Mouse (Mus musculus) intestine, embryonic 15.5 days (tissue): ENCODE data around the gene Grin2a. TPM values are rescaled to one million over a fixed set of nuclear protein-coding genes. Genes with fewer than 3 reads are reported as not detected.

ENCODE experiments used
- ATAC-seq: fragments of 200-750 bp; cut with Nextera tagmentation; 2 replicates; pipeline ENCODE4 v1.8.0; 2017; ENCODE audit warnings: moderate TSS enrichment, moderate library complexity
- H3K27ac ChIP-seq: fragments of 300-500 bp; sonication (generic); 2 replicates; pipeline ENCODE4 v1.5.1; 2015; ENCODE audit warnings: mild to moderate bottlenecking, inconsistent platforms
- H3K27me3 ChIP-seq: fragments of 300-500 bp; sonication (generic); replicated peaks from 2 replicates; pipeline ENCODE4 v1.6.1; 2015; ENCODE audit warnings: inconsistent platforms
- H3K36me3 ChIP-seq: fragments of 300-500 bp; sonication (generic); 2 replicates; pipeline ENCODE4 v1.6.1; 2015; ENCODE audit warnings: inconsistent platforms
- H3K4me1 ChIP-seq: fragments of 300-500 bp; sonication (generic); replicated peaks from 2 replicates; pipeline ENCODE4 v1.6.1; 2015; ENCODE audit warnings: inconsistent platforms
- H3K4me2 ChIP-seq: fragments of 300-500 bp; sonication (generic); replicated peaks from 2 replicates; pipeline ENCODE4 v1.6.1; 2015; ENCODE audit warnings: mild to moderate bottlenecking, inconsistent platforms
- H3K4me3 ChIP-seq: fragments of 300-500 bp; sonication (generic); replicated peaks from 2 replicates; pipeline ENCODE4 v1.5.1; 2015; ENCODE audit warnings: inconsistent platforms
- H3K9ac ChIP-seq: fragments of 300-500 bp; sonication (generic); 2 replicates; pipeline ENCODE4 v1.6.1; 2015; ENCODE audit warnings: inconsistent platforms
- H3K9me3 ChIP-seq: fragments of 300-500 bp; sonication (generic); 2 replicates; pipeline ENCODE4 v1.6.1; 2016; ENCODE audit warnings: inconsistent platforms
- WGBS: fragments of 180-500 bp; shearing (Covaris S2); methylation state at CpG from one replicate; pipeline ENCODE4 v1.1.7; 2015; 5-methylcytosine and 5-hydroxymethylcytosine counted together
- polyA plus RNA-seq: library from polyadenylated mRNA; unstranded; fragments of >200 nt; fragmentation: Nextera tagmentation; extraction: Ambion mirVana; gene quantifications from 2 replicates; pipeline ENCODE4 v1.2.1, GENCODE M21; 2015

Gene Grin2a
- polyA plus RNA-seq, 1 experiment from 2014 or later: 0.34 TPM

- Histone ChIP-seq H3K4me1 (no peaks in the 10 kb centered on the region), H3K9ac (no peak overlapping the region), H3K9me3 (no peaks in the 10 kb centered on the region), H3K36me3 (no peaks in the 10 kb centered on the region), H3K27ac (no peak overlapping the region), H3K4me2 (no peak overlapping the region), H3K27me3 (no peaks in the 10 kb centered on the region), H3K4me3 (no peak overlapping the region)
- WGBS: 93% methylated on average over 5 of the region's 5 CpGs
- ATAC-seq: no peak
These were observed 267.8 kb downstream of the Grin2a start for GRCm38 (mm10) chr16:9727603-9728002.

GRCm38 (mm10) chr16:9725578-9726113 lies 269.7 kb downstream of the Grin2a start:
- no peak overlapping the region for H3K4me3 ChIP-seq
- no peak overlapping the region for H3K27ac ChIP-seq
- no peak overlapping the region for H3K4me2 ChIP-seq
- ATAC-seq: no peak
- WGBS: 74% methylated on average over 7 of the region's 7 CpGs
- H3K4me1 ChIP-seq: no peaks in the 10 kb centered on the region
- H3K9ac ChIP-seq: no peak overlapping the region
- no peaks in the 10 kb centered on the region for H3K36me3 ChIP-seq
- H3K9me3 ChIP-seq: no peaks in the 10 kb centered on the region
- no peaks in the 10 kb centered on the region for H3K27me3 ChIP-seq

- Histone ChIP-seq H3K4me2 (no peak overlapping the region), H3K9me3 (no peaks in the 10 kb centered on the region), H3K27ac (no peak overlapping the region), H3K27me3 (no peaks in the 10 kb centered on the region), H3K9ac (no peak overlapping the region), H3K4me3 (no peak overlapping the region), H3K4me1 (no peaks in the 10 kb centered on the region), H3K36me3 (no peaks in the 10 kb centered on the region)
- WGBS: 80% methylated on average over 2 of the region's 2 CpGs
- no peak for ATAC-seq
These were observed 284.0 kb downstream of the Grin2a start for GRCm38 (mm10) chr16:9711398-9711797.

GRCm38 (mm10) chr16:9709921-9710320 lies 285.4 kb downstream of the Grin2a start:
- no peak overlapping the region for H3K9ac ChIP-seq

GRCm38 (mm10) chr16:9697141-9697540 lies 298.2 kb downstream of the Grin2a start:
- H3K36me3 ChIP-seq: no peaks in the 10 kb centered on the region
- no peak for ATAC-seq

More at GRCm38 (mm10) chr16:9709921-9710320, 285.4 kb downstream of the Grin2a start:
- Histone ChIP-seq H3K4me2 (no peak overlapping the region), H3K36me3 (no peaks in the 10 kb centered on the region), H3K27ac (no peak overlapping the region), H3K9me3 (no peaks in the 10 kb centered on the region), H3K4me3 (no peak overlapping the region), H3K4me1 (no peaks in the 10 kb centered on the region), H3K27me3 (no peaks in the 10 kb centered on the region)
- WGBS: 60% methylated on average over 2 of the region's 2 CpGs
- no peak for ATAC-seq

GRCm38 (mm10) chr16:9694081-9694480 lies 301.3 kb downstream of the Grin2a start:
- no peak overlapping the region for H3K4me2 ChIP-seq
- H3K27me3 ChIP-seq: no peaks in the 10 kb centered on the region
- no peaks in the 10 kb centered on the region for H3K9me3 ChIP-seq
- H3K36me3 ChIP-seq: no peaks in the 10 kb centered on the region
- no peak for ATAC-seq
- no peak overlapping the region for H3K4me3 ChIP-seq
- no peak overlapping the region for H3K27ac ChIP-seq
- no peaks in the 10 kb centered on the region for H3K4me1 ChIP-seq
- H3K9ac ChIP-seq: no peak overlapping the region
- 79% methylated on average over 4 of the region's 4 CpGs for WGBS

More at GRCm38 (mm10) chr16:9697141-9697540, 298.2 kb downstream of the Grin2a start:
- Histone ChIP-seq H3K4me3 (no peak overlapping the region), H3K4me2 (no peak overlapping the region), H3K9me3 (no peaks in the 10 kb centered on the region), H3K4me1 (no peaks in the 10 kb centered on the region), H3K27me3 (no peaks in the 10 kb centered on the region), H3K27ac (no peak overlapping the region), H3K9ac (no peak overlapping the region)
- 55% methylated on average over 2 of the region's 2 CpGs for WGBS

GRCm38 (mm10) chr16:9688523-9689140 lies 306.7 kb downstream of the Grin2a start:
- H3K9me3 ChIP-seq: no peaks in the 10 kb centered on the region
- H3K9ac ChIP-seq: no peak overlapping the region
- WGBS: 17% methylated on average over 1 of the region's 1 CpGs
- no peak for ATAC-seq
- no peak overlapping the region for H3K4me3 ChIP-seq
- no peaks in the 10 kb centered on the region for H3K27me3 ChIP-seq
- no peaks in the 10 kb centered on the region for H3K4me1 ChIP-seq
- no peaks in the 10 kb centered on the region for H3K36me3 ChIP-seq
- H3K4me2 ChIP-seq: no peak overlapping the region
- H3K27ac ChIP-seq: no peak overlapping the region

- Histone ChIP-seq H3K36me3 (no peaks in the 10 kb centered on the region), H3K9me3 (no peaks in the 10 kb centered on the region), H3K9ac (no peak overlapping the region), H3K27ac (no peak overlapping the region), H3K27me3 (no peaks in the 10 kb centered on the region), H3K4me1 (no peaks in the 10 kb centered on the region), H3K4me2 (no peak overlapping the region), H3K4me3 (no peak overlapping the region)
- WGBS: 78% methylated on average over 4 of the region's 4 CpGs
- ATAC-seq: no peak
These were observed 314.8 kb downstream of the Grin2a start for GRCm38 (mm10) chr16:9680572-9680971.

- Histone ChIP-seq H3K4me3 (no peak overlapping the region), H3K36me3 (no peaks in the 10 kb centered on the region), H3K27me3 (no peaks in the 10 kb centered on the region), H3K4me2 (no peak overlapping the region), H3K9me3 (no peaks in the 10 kb centered on the region), H3K4me1 (no peaks in the 10 kb centered on the region), H3K9ac (no peak overlapping the region), H3K27ac (no peak overlapping the region)
- 84% methylated on average over 5 of the region's 5 CpGs for WGBS
- no peak for ATAC-seq
These were observed 315.4 kb downstream of the Grin2a start for GRCm38 (mm10) chr16:9679994-9680393.

GRCm38 (mm10) chr16:9678750-9679149 lies 316.6 kb downstream of the Grin2a start:
- no peaks in the 10 kb centered on the region for H3K9me3 ChIP-seq
- 81% methylated on average over 7 of the region's 7 CpGs for WGBS
- no peaks in the 10 kb centered on the region for H3K4me1 ChIP-seq

GRCm38 (mm10) chr16:9672390-9672789 lies 323.0 kb downstream of the Grin2a start:
- no peaks in the 10 kb centered on the region for H3K4me1 ChIP-seq
- no peaks in the 10 kb centered on the region for H3K36me3 ChIP-seq
- H3K27ac ChIP-seq: no peak overlapping the region
- H3K9ac ChIP-seq: no peak overlapping the region
- ATAC-seq: peak; percentile 80; the same call in 1 of the 2 replicates
- no peak overlapping the region for H3K4me3 ChIP-seq
- no peaks in the 10 kb centered on the region for H3K27me3 ChIP-seq
- H3K4me2 ChIP-seq: no peak overlapping the region
- no peaks in the 10 kb centered on the region for H3K9me3 ChIP-seq
- 63% methylated on average over 2 of the region's 2 CpGs for WGBS

More at GRCm38 (mm10) chr16:9678750-9679149, 316.6 kb downstream of the Grin2a start:
- no peak overlapping the region for H3K4me2 ChIP-seq
- H3K27ac ChIP-seq: no peak overlapping the region
- H3K27me3 ChIP-seq: no peaks in the 10 kb centered on the region
- no peak for ATAC-seq
- H3K9ac ChIP-seq: no peak overlapping the region
- H3K4me3 ChIP-seq: no peak overlapping the region
- no peaks in the 10 kb centered on the region for H3K36me3 ChIP-seq

- Histone ChIP-seq H3K9me3 (no peaks in the 10 kb centered on the region), H3K4me1 (no peaks in the 10 kb centered on the region), H3K27ac (no peak overlapping the region), H3K4me2 (no peak overlapping the region), H3K36me3 (no peaks in the 10 kb centered on the region), H3K27me3 (no peaks in the 10 kb centered on the region), H3K9ac (no peak overlapping the region), H3K4me3 (no peak overlapping the region)
- WGBS: 83% methylated on average over 1 of the region's 1 CpGs
- no peak for ATAC-seq
These were observed 324.1 kb downstream of the Grin2a start for GRCm38 (mm10) chr16:9671222-9671621.

- no peaks in the 10 kb centered on the region for H3K27me3 ChIP-seq
- no peak overlapping the region for H3K9ac ChIP-seq
- no peak overlapping the region for H3K4me2 ChIP-seq
- 57% methylated on average over 6 of the region's 6 CpGs for WGBS
- no peaks in the 10 kb centered on the region for H3K4me1 ChIP-seq
- no peak overlapping the region for H3K27ac ChIP-seq
- no peaks in the 10 kb centered on the region for H3K9me3 ChIP-seq
- H3K4me3 ChIP-seq: no peak overlapping the region
- no peak for ATAC-seq
- no peaks in the 10 kb centered on the region for H3K36me3 ChIP-seq
These were observed 324.6 kb downstream of the Grin2a start for GRCm38 (mm10) chr16:9670750-9671161.
